Mouse (Mus musculus) lung, postnatal 14 days (tissue): ENCODE data around the gene Btn1a1.

Experiments
- DNase-seq: peaks from one replicate; pipeline ENCODE4 v3.0.0; 2021

The Btn1a1 gene

DNA sequence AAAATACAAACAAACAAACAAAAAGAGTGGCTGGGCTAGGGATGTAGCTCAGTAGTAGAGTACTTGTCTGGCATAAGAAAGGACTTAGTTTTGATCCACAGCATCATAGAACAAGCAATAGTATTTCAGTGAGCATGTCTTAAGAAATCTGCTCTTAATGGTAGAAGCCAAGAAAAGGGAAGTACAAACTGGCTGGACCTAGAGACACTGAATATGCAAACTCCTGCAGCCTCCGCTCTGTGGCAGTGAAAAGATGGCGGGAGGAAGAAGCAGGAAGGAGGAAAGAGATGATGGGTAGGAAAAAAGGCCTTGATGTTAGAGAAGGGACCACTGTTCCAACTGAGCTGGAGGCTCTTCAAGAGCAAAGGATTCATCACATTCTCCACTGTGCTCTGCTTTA, 17.5 kb upstream of the Btn1a1 start:
- no peak for DNase-seq

DNA sequence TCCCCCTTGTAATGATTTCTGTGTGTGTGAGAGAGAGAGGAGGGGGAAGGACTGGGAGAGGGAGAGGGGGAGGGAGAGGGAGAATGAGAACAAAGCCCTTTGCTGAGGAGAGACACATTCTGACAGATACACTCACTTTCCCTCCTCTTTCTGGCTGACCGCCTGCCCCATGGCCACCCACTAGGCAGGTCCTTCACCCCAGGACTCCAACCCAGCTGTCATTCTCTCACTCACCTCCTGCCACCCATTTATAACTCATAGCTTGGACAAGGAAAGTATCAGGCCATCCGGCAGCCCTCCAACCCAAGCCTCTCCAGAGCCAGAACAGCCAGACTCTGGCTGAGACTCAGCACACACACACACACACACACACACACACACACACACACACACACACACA, 10.0 kb upstream of the Btn1a1 start:
- no peak for DNase-seq

- DNase-seq = peak; percentile 69
These were observed 1.2 kb upstream of the Btn1a1 start for GRCm38 (mm10) chr13:23466911-23467310.

- DNase-seq = no peak
These were observed 605 bp upstream of the Btn1a1 start for GRCm38 (mm10) chr13:23466306-23466705.

DNA sequence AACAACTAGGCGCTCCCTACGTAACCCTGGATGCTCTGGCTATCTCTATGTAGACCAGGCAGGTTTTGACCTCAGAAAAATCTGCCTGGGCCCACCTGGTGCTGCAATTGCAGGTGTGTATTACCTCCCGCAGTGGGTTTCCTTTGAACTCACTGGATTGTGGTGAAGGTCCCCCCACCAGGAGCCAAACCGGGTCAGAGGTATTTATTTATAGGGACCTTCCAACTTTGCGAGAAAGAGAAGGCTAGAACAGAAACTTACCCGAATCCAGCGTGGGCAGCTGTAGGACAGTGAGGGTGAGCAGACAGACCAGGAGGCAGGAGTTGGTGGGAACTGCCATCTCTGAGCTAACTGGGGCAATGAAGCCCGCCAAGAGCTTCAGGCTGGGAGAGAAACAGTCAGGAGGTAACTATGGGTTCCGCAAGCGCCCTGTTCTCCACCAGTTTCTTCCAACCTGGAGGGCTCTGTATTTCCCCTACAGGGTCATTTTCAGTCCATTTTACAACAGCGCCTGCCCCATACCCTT, 797 bp downstream of the Btn1a1 start:
- DNase-seq = no peak

GRCm38 (mm10) chr13:23464224-23464637, 1.5 kb downstream of the Btn1a1 start:
- DNase-seq = peak; percentile 16

GRCm38 (mm10) chr13:23463381-23464223, 2.1 kb downstream of the Btn1a1 start:
- DNase-seq = peak; percentile 79

DNA sequence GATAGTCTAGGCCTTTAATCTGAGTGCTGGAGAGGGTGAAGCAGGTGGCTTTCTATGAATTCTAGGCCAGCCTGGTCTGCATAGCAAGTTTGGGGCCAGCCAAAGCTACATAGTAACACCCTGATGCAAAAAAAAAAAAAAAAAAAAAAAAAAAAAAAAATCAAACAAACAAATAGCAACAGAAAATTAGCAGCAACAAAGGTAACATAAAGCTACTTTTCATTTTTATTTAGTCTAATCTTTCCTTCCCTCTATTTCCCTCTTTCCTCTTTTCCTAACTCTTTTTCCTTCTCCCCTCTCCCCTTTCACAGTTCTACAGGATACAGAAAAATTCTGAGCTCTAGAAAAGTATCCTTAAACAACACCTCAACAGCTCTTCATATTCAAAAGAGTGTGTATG, 3.0 kb downstream of the Btn1a1 start:
- no peak for DNase-seq

DNA sequence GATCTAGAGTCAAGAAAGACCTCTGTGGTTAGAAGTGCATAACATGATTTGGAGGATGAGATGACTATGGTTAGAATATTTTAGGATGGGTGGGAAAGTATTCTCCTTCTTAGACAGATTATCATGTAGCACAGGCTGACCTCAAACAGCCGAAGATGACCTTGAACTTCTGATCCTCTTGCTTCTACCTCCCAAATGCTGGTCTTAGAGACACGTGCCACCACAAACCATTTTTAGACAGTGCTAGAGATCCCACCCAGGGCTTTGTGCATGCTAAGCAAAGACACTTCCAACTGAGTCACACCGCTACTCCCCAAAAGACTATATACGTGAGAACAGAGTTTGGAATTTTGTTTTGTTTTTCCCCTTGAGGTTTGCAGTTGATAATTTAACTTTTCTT, 3.6 kb downstream of the Btn1a1 start:
- DNase-seq = no peak

GRCm38 (mm10) chr13:23459264-23459846, 6.3 kb downstream of the Btn1a1 start:
- DNase-seq = no peak

GRCm38 (mm10) chr13:23453926-23454325, 11.8 kb downstream of the Btn1a1 start:
- no peak for DNase-seq

DNA sequence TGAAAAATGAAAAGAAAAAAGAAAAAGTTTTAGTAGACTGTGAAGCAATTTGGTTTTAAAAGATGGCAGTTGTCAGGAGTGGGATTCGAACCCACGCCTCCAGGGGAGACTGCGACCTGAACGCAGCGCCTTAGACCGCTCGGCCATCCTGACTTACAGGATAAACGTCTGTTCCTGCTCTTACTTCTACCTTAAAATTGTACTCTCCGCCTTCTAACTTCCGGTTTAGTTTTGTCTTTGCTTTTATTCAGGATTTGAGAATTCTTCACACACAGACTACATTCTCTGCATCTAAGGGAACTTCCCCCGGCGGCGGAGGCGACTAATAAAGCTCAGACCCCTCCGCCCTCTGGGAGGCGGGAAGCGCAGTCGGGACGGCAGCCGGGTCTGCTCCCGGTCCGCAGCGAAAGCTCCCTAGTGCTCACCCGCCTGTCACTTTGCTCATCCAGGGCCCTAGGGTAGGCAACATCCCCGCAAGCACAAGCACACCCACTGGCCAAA, 12.3 kb downstream of the Btn1a1 start:
- peak; percentile 81 for DNase-seq

GRCm38 (mm10) chr13:23450398-23450797, 15.3 kb downstream of the Btn1a1 start:
- peak; percentile 88 for DNase-seq

DNA sequence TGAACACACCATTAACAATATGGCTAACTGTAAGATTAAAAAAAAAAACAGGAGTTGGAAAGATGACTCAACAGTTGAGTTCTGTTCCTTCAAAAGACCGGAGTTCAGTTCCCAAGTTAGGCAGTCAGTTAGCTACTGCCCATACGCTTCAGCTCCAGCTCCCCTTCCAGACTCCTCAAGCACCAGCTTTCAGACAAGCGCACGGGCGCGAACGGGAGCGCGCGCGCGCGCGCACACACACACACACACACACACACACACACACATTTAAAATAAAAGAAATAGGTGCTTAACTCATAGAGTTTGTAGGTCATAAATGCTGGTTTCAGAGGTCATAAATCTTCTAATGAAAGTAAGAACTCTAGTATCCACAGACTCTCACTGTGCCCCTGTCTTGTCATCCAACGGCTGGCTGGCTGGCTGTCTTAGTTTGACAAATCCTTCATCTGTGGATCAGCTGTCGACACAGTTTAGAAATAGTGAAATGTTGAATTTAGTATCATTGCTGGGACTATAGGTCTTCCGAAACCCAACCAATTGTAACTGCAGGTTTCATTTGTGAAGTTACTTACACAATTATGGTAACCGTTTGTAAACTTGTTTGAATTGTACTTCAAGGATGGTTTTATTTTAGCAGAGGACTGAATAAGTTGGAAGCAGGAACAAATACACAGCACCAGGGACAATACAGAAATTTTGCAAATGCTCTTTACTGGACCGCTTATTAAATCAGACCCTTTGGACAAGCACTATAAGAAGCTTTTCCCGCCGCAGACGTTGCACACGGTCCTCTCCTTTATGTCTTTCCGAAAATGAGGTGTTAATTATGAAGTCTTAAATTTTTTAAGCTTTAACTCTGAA, 16.2 kb downstream of the Btn1a1 start:
- DNase-seq = peak; percentile 47

DNA sequence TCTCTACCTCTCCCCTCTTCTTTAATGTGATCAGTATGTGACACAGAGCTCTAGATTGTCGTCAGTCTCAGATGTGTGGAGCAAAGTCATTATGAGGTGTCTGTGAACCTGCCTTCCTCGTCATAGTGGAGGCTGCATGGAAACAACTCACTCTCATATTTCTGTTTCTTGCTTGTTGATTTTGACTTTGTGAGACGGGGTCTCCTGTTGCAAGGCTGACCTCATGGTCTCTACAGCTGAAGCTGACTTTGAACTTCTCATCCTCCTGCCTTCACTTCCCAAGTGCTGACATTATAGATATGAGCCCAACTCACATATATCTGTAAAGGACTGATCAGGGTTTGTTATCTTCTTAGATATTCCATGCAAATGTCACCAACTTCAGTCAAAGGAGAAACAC, 16.9 kb downstream of the Btn1a1 start:
- no peak for DNase-seq

DNA sequence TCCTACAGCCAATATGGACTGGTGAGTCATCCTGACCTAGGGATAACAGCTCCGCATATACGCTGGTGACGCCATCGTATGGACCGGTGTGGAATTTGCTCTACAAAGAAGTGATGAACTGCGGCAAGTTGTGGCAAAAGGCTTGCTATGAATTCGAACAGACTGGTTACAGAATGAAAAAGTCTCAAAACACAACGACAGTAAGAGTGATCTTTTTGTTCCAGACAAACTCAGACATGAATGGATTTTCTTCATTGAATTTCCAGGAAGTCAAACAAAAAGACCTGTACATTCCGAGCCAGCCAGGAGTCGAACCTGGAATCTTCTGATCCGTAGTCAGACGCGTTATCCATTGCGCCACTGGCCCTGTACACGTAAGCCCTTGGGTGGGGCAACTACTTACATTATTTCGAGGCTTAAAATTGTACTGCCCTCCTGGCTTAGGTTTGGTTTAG, 19.2 kb downstream of the Btn1a1 start:
- peak; percentile 84 for DNase-seq

DNA sequence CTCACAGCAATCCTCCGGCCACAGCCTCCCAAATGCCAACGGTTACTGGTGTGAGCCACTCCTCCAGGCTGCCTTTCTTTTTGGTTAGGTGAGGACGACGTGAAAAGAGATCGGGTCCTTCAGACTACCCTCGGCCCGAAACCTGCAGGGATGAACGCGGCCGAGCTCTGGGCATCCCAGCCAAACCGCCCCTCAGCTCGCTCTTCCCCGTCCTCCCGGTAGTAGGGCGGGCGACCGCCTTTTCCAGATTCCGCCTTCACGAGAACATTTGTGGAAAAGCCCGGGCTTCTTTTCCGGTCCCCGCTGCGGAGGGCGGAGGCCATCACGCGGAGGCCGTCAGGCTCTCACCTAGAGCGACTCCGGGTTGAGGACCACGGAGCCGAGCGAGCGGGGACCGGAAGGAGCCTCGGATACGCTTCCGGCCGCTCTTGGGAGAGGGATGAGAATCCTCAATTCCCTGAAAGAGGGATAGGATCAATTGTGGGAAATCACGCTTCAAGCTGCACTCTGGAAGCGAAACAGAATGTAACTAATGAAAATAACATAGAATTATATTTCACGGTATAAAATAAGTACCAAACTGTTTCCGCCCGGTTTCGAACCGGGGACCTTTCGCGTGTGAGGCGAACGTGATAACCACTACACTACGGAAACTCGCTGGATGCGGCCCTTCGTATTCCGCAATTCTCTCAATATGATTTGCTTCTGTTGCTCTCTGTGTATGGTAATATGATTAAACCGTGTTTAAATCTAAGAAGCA, 20.0 kb downstream of the Btn1a1 start:
- peak; percentile 92 for DNase-seq

GRCm38 (mm10) chr13:23445156-23445555, 20.5 kb downstream of the Btn1a1 start:
- DNase-seq = no peak

DNA sequence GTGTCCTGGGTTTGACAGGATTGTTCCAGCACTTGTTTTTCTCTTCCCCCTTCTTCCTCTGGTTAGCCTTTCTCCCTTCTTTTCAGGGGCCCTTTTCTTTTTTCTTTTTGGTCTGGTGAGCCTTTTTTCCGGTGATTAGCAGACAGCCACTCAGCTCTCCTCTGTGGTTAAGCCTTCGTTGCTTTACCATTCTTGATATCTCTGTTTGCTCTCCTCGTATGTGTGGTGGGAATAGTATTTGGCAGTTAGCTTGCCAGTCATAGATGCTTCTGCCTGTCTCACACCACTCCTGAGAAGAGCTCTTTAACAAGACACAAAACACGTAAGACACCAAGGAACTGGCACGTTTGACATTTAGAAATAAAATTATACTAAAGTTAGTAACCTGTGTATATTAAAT, 21.2 kb downstream of the Btn1a1 start:
- DNase-seq = no peak

DNA sequence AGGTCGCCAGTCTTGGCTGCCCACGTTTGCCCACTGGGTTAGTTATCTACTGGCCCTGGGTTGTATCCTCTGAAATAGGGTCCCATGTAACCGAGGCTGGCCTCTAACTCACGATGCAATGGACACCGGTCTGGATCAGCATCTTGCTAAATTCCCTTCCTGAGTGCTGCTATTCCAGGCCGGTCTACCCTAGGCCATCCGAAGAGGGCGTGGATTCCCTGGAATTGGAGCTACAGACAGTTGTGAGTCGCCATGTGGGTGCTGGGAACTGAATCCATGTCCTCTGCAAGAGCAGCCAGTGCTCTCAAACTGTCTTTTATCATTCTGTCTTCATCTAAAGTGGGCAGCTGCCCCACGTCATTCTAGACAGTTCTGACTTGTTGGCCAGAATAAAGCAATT, 25.8 kb downstream of the Btn1a1 start:
- DNase-seq = no peak

DNA sequence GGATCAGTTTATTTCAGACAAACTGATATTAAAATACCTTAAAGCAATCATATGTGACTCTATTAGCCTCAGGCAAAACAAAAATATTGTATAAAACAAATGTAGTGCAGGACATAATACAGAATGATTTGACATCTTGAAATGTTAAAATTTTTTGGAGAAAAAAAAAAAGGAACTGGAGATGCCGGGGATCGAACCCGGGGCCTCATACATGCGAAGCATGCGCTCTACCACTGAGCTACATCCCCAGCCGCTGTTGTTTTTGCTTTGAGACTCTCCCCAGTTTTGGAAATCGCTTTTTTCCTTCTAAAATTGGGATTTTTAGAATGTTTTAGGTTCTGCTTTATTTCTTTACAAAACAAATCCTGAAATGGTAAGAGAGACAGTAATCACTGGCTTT, 27.2 kb downstream of the Btn1a1 start:
- peak; percentile 64 for DNase-seq

GRCm38 (mm10) chr13:23437908-23438307, 27.8 kb downstream of the Btn1a1 start:
- peak; percentile 94 for DNase-seq
